Mouse (Mus musculus) heart, postnatal 25 days (tissue): ENCODE measurements around the gene Yif1b. TPM values are rescaled to one million over a fixed set of nuclear protein-coding genes. Genes with fewer than 3 reads are reported as not detected.
"Not testable (repeated sequence)": the region's sequence is repeated elsewhere in the genome, so short reads cannot be mapped to it uniquely, and the experiment has no call there.

ENCODE experiments used
- DNase-seq: peaks from one replicate; pipeline ENCODE4 v3.0.0; 2022; ENCODE audit warnings: low spot score
- intact Hi-C: fragments of 180-260 bp; cut with DNase I; formaldehyde crosslinking; loops from one replicate; pipeline ENCODE4 v1.15.1; 2025
- total RNA-seq, 2 experiments: library from RNA; stranded (reverse); gene quantifications; 2 replicates each; pipeline ENCODE4 v1.2.3; 2021

Gene Yif1b
- total RNA-seq, 2 experiments from 2014 or later: 75.2 to 78.9 TPM

- intact Hi-C loops: loop anchor here (10.0 kb wide), 1 partner anchor 252 kb away; the partner anchor contains the start of genes Eif3k and Map4k1
- DNase-seq: no peak
Measured at GRCm38 (mm10) chr7:29236593-29236992, 1.5 kb upstream of the Yif1b start.

GRCm38 (mm10) chr7:29237596-29237995 is 533 bp upstream of the Yif1b start:
- intact Hi-C loops: loop anchor here (10.0 kb wide), 1 partner anchor 253 kb away; the partner anchor contains the start of genes Eif3k and Map4k1
- not testable (repeated sequence) for DNase-seq

- no peak for DNase-seq
- intact Hi-C loops: loop anchor here (5.0 kb wide), 2 partner anchors 37 to 118 kb away; partner anchors contain the start of genes Ryr1 and Spint2
Measured at GRCm38 (mm10) chr7:29244732-29245416, 6.7 kb downstream of the Yif1b start.

GRCm38 (mm10) chr7:29246015-29246414 is 7.9 kb downstream of the Yif1b start:
- intact Hi-C loops: loop anchor here (5.0 kb wide), 2 partner anchors 36 to 119 kb away; partner anchors contain the start of genes Ryr1 and Spint2
- DNase-seq: no peak

GRCm38 (mm10) chr7:29246619-29247313 is 8.6 kb downstream of the Yif1b start:
- DNase-seq: no peak
- intact Hi-C loops: loop anchor here (1.0 to 5.0 kb wide), 3 partner anchors 36 to 119 kb away; partner anchors contain the start of genes Ryr1 and Spint2

- DNase-seq: peak; percentile 53
- intact Hi-C loops: loop anchor here (1.0 to 5.0 kb wide), 3 partner anchors 35 to 120 kb away; partner anchors contain the start of genes Ryr1 and Spint2
Measured at GRCm38 (mm10) chr7:29247314-29247700, 9.2 kb downstream of the Yif1b start.

- no peak for DNase-seq
- intact Hi-C loops: loop anchor here (1.0 to 5.0 kb wide), 3 partner anchors 35 to 120 kb away; partner anchors contain the start of genes Ryr1 and Spint2
Measured at GRCm38 (mm10) chr7:29247706-29248105, 9.6 kb downstream of the Yif1b start.

- intact Hi-C loops: loop anchor here (5.0 kb wide), 2 partner anchors 34 to 121 kb away; partner anchors contain the start of genes Ryr1 and Spint2
- DNase-seq: peak; percentile 34
Measured at GRCm38 (mm10) chr7:29248261-29248841, 10.2 kb downstream of the Yif1b start, which contains the start of gene 2200002D01Rik. Gene 2200002D01Rik, minus strand, starts transcription at chr7:29248466.

GRCm38 (mm10) chr7:29251166-29251565 is 13.0 kb downstream of the Yif1b start:
- DNase-seq: no peak
- intact Hi-C loops: no loop called here

GRCm38 (mm10) chr7:29253842-29254241 is 15.7 kb downstream of the Yif1b start:
- intact Hi-C loops: no loop called here
- DNase-seq: no peak

- intact Hi-C loops: no loop called here
Measured at GRCm38 (mm10) chr7:29255875-29256274, 17.7 kb downstream of the Yif1b start.

GRCm38 (mm10) chr7:29257368-29257767 is 19.2 kb downstream of the Yif1b start:
- intact Hi-C loops: no loop called here
- no peak for DNase-seq

More at GRCm38 (mm10) chr7:29255875-29256274, 17.7 kb downstream of the Yif1b start:
- no peak for DNase-seq

- intact Hi-C loops: no loop called here
Measured at GRCm38 (mm10) chr7:29259781-29260730, 21.9 kb downstream of the Yif1b start.

GRCm38 (mm10) chr7:29262151-29262550 is 24.0 kb downstream of the Yif1b start:
- intact Hi-C loops: no loop called here
- no peak for DNase-seq

More at GRCm38 (mm10) chr7:29259781-29260730, 21.9 kb downstream of the Yif1b start:
- no peak for DNase-seq

GRCm38 (mm10) chr7:29263831-29264230 is 25.7 kb downstream of the Yif1b start:
- no peak for DNase-seq
- intact Hi-C loops: no loop called here

GRCm38 (mm10) chr7:29265636-29266035 is 27.5 kb downstream of the Yif1b start:
- intact Hi-C loops: no loop called here
- DNase-seq: no peak

GRCm38 (mm10) chr7:29266931-29267330 is 28.8 kb downstream of the Yif1b start:
- no peak for DNase-seq
- intact Hi-C loops: no loop called here

- DNase-seq: no peak
- intact Hi-C loops: no loop called here
Measured at GRCm38 (mm10) chr7:29270445-29270844, 32.3 kb downstream of the Yif1b start.
